Mouse (Mus musculus) Muller cell, postnatal 12 days (primary cell): ENCODE results near the gene Entpd1.
A peak's percentile ranks its signal among the peaks of the same experiment; 100 is the strongest.
"Not testable (repeated sequence)": the region's sequence is repeated elsewhere in the genome, so short reads cannot be mapped to it uniquely, and the experiment has no call there.

ENCODE experiments used
- DNase-seq: peaks from one replicate; pipeline ENCODE4 v3.0.0-alpha.2; 2015; ENCODE audit errors: inconsistent ontology term

Entpd1 gene

DNA sequence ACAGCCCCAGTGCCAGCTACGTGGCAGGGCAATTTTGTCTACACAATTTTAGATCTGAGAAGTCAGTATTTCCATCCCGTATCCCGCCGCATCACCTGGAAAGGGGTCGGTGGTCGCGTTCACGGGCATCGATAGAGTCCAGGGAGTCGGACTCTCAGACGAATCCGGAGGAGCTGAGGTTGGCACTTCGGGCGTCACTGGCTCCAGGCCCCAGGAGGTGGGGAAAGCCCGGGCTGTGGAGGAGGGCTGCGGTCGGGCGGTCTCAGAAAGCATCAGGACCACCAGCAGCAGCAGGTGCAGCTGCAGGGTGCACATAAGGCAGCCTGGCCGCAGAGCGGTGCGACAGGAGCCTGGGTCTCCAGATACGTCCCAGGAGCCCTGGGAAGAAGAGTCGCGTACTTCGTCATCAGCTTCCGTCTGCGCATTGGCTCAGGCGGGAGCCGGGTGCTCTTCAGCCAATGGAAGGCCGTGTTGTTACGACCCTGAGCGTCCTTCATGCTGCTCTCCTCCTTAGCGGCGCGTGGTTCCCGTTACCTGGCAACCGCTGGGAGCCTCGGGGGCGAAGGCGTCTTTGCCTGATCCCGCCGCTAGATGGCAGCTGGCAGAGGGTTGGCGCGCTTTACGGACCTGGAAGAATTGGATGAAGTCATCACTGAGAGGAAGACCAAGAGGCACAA is at the start of gene Entpd1, which contains the start of gene Tctn3:
Gene Entpd1, plus strand, starts transcription at position 537 of the 677 bp plus-strand sequence.
Gene Tctn3, minus strand, starts transcription at position 404 of the 677 bp plus-strand sequence.
- DNase-seq = peak; percentile 97

GRCm38 (mm10) chr19:40563880-40564645 is 48.1 kb upstream of the Entpd1 start:
- DNase-seq = no peak

DNA sequence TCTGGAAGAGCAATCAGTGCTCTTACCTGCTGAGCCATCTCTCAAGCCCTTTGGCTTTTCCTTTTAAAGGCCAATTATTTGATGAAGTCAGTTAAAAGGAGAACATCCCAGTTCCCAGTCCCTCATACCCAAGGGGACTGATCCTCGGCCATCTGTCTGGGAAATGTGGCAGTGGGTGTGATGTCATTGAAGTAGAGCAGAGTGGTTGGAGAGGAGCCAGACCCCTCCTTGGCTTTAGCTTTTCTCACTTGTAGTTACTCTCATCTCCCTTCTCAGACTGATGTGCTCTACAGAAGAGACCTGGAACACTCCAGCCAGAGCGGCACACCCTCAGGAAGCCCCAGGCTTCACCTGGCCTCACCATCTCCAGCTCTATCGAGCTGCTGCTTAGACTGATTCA is 44.5 kb upstream of the Entpd1 start:
- DNase-seq = no peak

GRCm38 (mm10) chr19:40570726-40571125 is 41.4 kb upstream of the Entpd1 start:
- DNase-seq = no peak

DNA sequence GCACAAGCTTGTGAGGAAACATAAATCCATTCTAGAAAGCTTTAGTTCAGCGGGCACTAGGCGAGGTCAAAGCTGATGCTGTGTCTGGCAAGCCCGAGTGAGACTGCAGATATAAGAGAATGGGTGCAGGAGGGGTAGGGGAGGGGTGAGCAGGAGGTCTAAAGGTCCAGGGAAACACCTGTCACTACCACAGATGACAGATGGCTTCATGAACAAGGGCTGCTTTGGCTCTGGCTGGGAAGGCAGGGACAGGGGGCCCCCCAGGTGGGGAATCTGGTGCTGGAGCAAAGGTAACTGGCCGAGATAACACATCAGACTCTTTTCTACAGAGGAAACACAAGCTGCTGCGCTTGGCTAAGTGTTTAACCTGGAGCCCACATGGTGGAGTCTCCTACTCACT is 36.7 kb upstream of the Entpd1 start:
- DNase-seq = no peak

GRCm38 (mm10) chr19:40580902-40581301 is 31.3 kb upstream of the Entpd1 start:
- no peak for DNase-seq

- DNase-seq = no peak
Measured at GRCm38 (mm10) chr19:40581662-40582061, 30.5 kb upstream of the Entpd1 start.

- DNase-seq = no peak
Measured at GRCm38 (mm10) chr19:40586908-40587307, 25.3 kb upstream of the Entpd1 start.

DNA sequence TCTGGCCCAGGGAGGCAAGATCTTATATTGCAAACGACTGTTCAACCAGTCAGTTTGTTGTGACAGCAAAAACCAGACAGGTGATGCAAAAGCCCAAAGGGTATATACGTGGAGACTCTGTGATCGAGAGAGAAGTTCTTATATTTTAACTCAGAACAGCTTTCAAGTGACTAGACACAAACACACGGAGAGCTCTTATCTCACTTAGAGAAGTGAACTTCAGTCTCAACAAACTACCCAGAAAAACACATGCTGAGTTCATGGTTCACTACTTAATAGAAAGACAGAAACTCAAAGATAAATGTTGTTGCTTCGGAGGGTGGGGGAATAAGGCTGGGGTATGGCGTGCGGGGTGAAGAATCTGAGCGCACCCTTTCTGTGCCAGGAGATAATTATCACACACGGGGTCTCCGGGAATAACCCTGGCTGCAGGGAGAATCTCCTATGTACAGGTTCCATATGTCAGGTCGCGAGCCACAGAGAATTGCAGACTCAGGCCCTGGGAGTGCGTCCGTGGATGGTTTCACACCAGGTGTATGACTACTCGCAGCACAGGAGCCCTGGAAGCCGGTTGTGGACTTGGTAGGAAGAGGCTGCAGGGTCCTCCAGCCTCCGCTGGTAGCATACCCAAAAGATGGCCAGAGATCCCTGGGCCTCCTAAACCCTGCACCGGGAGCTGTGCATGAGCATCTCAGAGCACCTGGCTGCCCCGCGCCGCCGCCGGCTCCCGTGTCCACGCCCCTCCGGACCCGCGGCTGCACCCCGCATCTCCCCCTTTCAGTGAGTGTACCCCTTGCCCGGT is 24.5 kb upstream of the Entpd1 start:
- DNase-seq = no peak

DNA sequence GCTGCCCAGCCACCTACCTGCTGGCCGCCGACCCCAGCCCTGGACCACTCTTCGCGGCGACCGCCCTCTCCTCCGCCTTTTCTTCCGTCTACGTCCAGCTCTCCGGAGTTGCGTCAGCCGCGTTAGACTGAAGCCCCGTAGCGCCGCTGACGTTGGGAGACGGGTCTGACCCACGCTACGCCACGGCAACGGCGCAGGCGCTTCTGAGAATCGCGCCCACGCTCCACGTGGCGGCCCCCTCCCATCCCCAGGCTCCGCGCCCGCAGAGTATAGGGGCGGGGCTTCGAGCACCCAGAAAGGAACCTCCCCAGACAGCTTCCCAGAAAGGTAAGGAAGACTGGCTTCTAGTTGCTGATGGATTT is 23.9 kb upstream of the Entpd1 start, which contains the start of gene Aldh18a1:
Gene Aldh18a1, minus strand, starts transcription at position 171 of the 362 bp plus-strand sequence.
- DNase-seq = peak; percentile 94

DNA sequence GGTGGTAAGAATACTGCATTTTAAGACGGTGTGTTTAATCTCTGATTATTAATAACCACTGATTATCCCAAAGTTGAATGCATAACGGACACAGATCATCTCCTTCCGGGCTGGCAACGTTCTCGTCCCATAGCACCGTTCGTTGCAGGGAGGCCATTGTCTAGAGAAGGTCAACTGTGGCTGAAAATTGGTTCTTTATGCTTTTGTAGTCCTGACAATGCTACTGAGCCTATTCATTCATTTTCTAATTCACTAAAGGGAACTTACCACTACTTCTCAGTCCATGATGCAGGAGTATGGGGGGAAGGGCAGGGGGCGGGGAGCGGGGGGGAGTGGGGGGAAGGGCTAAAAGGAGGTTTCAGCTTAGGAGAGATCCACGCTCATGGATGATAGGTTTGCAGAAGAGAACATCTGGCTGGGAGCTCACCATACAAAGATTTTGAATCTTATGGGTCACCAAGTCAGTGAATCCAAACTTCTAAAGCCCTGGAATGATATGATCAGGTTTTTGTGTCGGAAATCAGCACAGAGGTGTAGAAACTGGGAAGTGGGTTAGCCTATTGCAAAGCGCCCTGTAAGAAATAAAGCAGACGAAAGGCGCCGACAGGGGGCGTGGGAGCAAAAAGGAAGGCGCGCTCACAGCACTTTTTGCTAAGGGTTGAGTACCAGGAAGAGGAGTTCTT is 23.2 kb upstream of the Entpd1 start:
- DNase-seq = peak; percentile 91

DNA sequence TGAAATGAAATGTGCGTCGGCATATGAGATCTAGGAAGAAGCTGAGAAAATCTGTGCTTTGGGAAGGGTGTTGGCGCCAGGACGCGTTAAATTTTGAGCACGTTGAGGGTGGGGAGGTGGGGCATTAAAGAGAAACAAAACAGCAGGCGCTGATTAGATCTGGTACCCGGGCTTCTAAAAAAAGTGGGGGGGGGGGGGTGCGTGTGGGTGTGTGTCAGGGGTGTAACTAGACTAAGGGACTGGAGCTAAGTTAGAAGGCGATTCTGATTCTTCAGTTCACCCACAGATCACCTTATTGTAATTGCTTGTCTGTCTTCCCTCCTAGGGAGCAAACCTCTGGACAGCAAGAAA is 22.7 kb upstream of the Entpd1 start:
- DNase-seq = no peak

- no peak for DNase-seq
Measured at GRCm38 (mm10) chr19:40595231-40595630, 16.9 kb upstream of the Entpd1 start.

- peak; percentile 69 for DNase-seq
Measured at GRCm38 (mm10) chr19:40595831-40596230, 16.3 kb upstream of the Entpd1 start.

GRCm38 (mm10) chr19:40600846-40601245 is 11.3 kb upstream of the Entpd1 start:
- not testable (repeated sequence) for DNase-seq

DNA sequence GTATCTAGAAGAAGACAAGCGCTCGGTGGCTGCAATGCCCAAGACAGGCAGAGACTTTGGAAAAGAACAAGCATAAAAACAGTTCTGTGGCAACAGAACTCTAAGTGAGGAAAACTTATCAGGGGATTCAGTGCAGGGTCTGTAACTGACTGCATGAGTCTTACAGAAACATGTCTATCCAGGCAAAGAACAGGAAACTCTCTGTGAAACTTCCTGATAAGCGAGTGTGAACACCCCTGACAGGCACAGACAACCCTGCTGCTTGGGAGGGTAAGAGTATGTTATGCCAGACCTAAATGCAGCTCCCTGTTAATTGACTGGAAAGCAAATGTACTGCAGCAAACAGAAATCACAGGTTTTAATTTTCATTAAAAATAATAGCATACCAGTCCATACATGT is 10.3 kb upstream of the Entpd1 start:
- no peak for DNase-seq

DNA sequence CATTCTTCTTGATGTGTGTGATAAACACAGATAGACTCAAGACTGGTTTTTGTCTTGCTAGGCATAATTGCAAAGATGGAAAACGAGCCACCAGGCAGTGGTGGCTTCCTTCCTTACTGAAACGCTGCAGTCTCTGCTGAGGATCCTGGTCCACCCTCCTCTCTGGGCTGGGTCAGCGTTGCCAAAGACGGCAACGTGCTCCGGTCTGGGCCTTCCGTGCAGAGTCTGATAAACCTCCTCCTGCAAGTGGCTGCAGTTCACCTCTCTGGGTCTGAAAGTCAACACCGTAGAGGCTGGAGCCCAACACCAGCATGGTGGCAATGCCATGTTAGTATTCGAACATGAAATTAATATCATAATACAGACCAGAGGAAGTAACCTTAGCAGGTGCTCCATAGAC is 7.0 kb upstream of the Entpd1 start:
- DNase-seq = no peak

GRCm38 (mm10) chr19:40607676-40608075 is 4.5 kb upstream of the Entpd1 start:
- no peak for DNase-seq

- DNase-seq = no peak
Measured at GRCm38 (mm10) chr19:40614811-40615210, 2.6 kb downstream of the Entpd1 start.

DNA sequence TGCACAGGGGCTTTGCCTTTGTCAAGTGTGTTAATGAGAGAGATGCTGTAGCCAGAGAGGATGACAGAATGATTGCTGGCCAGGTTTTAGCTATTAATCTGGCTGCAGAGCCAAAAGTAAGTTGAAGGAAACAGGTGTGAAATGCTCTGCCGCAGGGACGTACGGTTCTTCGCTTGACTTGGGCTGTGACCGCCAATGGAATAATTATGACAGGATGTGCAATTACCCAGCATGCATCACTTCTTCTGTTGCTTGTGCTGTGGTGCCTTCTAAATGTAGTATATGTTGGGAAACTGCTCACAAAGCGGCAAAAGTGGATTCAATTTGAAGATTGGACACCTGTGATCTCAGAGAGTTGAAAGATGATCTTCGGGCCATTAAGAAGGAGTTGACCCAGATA is 3.9 kb downstream of the Entpd1 start:
- no peak for DNase-seq

DNA sequence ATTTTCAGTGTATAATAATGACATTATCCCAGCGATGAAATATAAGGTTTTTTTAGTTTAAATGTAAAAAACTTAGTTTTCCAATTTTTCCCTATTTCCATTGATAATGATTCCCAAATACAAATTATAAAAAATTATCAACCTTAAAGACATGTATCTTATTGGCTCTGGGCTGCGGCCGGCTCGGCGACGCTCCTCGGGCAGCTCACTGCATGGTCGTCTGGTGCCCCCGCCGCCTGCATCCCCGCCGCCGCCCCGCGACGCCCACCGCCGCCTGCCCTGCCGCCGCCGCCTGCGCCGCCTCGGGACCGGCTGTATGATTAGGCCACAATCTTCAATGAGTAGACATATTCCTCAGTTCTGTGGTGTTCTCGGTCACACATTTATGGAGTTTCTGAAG is 9.4 kb downstream of the Entpd1 start:
- not testable (repeated sequence) for DNase-seq

- no peak for DNase-seq
Measured at GRCm38 (mm10) chr19:40625935-40626334, 13.8 kb downstream of the Entpd1 start.
